Mouse (Mus musculus): Measurements from ENCODE around the gene Zfp967.
"Not testable (repeated sequence)": the region's sequence is repeated elsewhere in the genome, so short reads cannot be mapped to it uniquely, and the experiment has no call there.

Zfp967 gene

GRCm38 (mm10) chr2:176520756-176521155 is at the start of gene Zfp967:
TSS of gene Zfp967 (plus strand) at chr2:176521056.
- DNase-seq (ENCODE audit: extremely low read depth, low read depth, low spot score), result not testable (repeated sequence)

GRCm38 (mm10) chr2:176486683-176487082 is 34.2 kb upstream of the Zfp967 start, which contains the start of gene Gm14434:
TSS of gene Gm14434 (minus strand) at chr2:176486783.
- DNase-seq (ENCODE audit: extremely low read depth, low read depth, low spot score), result not testable (repeated sequence)
